Mouse (Mus musculus) bone marrow macrophage, adult 2 months (primary cell): ENCODE data around the gene Gbp10.
"Not testable (repeated sequence)": the region's sequence is repeated elsewhere in the genome, so short reads cannot be mapped to it uniquely, and the experiment has no call there.

Experiments
- CTCF ChIP-seq: IDR thresholded peaks from 2 replicates; pipeline ENCODE4 v1.5.1; 2012; ENCODE audit warnings: low read depth, mild to moderate bottlenecking, low read length, moderate library complexity
- POLR2A ChIP-seq: IDR thresholded peaks from 2 replicates; pipeline ENCODE4 v1.6.1; 2012; ENCODE audit warnings: mild to moderate bottlenecking, low read depth, low read length, borderline replicate concordance

GRCm38 (mm10) chr5:105260673-105261072 lies 21.3 kb upstream of the Gbp10 start:
- TF ChIP-seq CTCF, POLR2A: not testable (repeated sequence)
